Mouse (Mus musculus) CD4-positive, CD25-positive, alpha-beta regulatory T cell, adult 2 months (primary cell): ENCODE data around the gene Muc13.
A peak's percentile ranks its signal among the peaks of the same experiment; 100 is the strongest.

Source experiments
- DNase-seq: peaks from one replicate; pipeline ENCODE4 v3.0.0-alpha.2; 2012; ENCODE audit warnings: low read depth, low spot score

Gene Muc13

DNA sequence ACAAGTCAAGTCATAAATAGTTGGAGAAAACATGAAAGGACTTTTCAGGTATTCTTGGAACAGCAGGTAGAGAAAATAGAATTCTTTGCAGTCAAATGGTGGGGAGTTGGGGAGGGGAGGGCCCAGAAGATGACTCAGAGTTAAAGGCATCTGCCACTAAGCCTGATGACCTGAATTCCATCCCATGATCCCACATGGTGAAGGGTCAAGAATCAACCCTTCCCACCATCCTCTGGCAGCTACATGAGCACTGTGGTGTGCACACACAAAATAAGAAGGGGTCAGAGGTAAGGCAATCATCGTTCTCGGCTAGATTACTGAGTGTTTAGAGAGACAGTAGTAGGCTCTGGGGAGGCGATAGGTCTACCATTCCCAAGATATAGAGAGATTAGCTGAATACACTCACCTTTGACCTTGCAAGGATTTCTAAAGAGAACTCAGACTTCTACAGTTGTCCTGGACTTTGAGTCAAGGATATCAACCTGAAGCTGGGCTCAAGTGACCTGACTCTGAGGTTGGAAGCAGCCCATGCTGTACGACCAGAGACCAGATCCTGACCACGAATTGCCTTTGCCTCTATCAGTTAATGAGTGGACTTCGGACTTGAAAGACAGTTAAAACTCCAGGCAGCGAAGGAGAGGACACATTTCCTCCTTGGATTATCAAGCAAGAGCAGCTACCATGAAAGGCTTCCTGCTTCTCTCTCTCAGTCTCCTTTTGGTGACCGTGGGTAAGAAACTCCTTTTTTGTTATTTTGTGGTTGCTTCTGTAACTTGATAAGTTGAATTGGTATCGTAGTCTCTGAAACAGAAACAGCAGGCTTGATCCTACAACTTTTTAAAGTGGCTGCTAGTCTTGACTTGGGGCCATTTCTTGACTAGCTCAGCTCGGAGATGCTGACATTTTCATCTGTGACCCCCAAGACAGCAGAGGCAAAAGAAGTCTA, at the start of gene Muc13:
Gene Muc13 (plus strand): TSS at position 192 of the 946 bp plus-strand sequence.
- no peak for DNase-seq

- DNase-seq = peak; percentile 80
Observed at GRCm38 (mm10) chr16:33744622-33745419, 49.0 kb upstream of the Muc13 start.

DNA sequence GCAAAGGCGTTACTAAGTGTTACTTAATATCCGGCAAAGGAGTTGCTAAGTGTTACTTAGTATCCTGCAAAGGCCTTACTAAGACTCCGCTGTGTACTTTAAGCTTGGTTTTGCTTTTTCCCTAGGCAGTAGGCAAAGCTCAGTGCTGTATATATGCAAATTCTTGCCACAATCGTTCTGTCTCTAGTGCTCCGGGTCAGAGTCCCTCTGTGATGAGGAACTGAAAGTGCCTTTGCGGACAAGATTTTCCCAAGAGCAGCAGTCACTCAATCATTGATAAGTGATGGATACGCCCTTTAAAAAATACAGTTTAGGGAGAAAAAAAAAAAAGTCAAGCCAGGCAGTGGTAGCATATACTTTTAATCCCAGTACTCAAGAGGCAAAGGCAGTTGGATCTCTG, 48.4 kb upstream of the Muc13 start:
- DNase-seq = no peak

- no peak for DNase-seq
Observed at GRCm38 (mm10) chr16:33746074-33746676, 47.7 kb upstream of the Muc13 start.

DNA sequence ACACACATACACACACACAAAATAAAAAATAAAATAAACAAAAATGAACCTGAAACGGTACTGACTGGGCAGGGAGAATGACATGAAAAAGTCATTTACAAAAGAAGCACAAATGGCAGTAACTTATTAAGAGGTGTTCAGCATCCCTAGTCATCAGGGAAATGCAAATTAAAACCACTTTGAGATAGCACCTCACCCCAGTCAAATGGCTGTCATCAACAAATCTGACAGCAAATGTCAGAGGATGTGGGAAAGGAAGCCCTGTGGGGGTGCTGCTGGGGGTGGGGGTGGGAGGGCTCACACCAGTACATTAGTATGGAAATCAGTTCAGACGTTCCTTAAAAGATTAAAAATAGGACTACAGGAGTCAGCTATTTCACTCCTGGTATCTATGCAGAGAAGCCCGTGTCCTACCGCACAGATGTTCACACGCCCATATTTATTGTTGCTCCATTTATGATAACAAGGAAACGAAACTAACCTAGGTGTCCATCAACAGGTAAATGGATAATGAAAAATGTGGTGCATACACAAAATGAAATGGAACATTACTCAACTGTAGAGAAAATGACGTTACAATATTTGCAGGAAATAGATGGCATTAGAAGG, 46.4 kb upstream of the Muc13 start:
- peak; percentile 74 for DNase-seq

DNA sequence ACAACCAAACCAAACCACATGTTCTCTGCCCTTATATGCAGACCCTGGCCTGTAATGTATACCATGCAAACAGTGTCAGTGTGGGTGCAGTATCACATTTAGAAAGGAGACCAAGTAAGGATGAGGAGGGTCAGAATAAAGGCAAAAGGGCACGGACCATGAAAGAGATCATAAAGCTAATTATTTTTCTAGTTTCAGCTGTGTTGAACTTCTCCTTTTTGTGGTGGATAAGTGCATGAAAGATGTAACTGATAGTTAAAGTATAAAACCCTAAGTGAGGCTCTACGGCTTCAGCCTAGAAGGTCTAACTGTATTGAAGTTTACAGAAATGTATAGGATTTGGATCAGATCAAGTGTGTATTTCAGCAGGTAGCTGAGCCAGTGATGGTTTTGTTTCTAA, 45.8 kb upstream of the Muc13 start:
- no peak for DNase-seq

- peak; percentile 60 for DNase-seq
Observed at GRCm38 (mm10) chr16:33751152-33751551, 42.7 kb upstream of the Muc13 start.

DNA sequence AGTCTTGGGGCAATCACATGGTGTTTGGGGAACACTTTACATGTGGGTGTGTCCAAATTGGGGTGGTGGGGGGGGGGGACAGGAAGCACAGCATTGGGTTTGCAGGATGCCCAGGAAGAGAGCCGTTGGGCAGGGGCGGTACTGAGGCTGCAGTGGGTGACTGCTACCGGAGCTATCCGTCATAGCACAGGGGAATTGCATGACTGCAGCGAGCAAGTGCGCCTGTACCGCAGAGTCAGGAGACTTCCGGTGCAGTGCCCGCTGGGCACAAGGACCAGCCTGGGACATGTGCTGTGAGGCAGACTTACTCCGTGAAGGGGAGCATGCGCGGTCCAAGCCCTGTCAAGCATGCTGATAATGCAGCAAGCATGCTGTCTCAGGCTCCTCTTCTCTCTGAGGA, 42.2 kb upstream of the Muc13 start:
- DNase-seq = peak; percentile 88

DNA sequence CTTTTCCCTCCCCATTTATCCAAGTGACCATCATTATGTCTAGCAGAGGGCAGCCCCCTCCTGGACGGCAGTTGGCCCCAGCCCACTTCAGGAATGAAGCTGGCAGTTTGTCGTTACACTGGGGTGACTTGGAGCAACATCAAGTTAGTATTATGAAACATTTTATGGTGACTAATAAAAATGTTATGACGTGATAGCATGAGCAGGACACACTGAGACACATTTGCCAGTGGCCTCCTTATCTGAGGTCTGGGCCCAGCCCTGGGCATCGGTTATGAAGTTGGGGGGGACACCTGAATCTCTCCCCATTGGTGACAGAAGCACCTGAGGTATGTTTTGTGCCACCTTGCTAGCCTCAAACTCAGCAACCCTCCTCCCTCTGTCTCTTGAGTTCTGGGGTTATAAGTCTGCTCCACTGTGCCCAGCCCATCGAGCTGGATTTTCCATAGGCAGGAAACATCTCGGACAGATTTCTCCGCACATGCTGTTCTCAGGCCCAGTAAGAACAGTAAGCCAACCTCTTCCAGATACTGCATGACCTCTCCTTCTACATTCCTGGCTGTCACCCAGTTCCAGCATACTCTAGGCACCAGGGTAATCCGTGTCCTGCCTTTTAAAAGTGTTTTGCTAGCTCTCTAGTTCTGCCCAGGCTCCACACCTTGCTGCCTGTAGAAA, 40.8 kb upstream of the Muc13 start:
- DNase-seq = no peak

DNA sequence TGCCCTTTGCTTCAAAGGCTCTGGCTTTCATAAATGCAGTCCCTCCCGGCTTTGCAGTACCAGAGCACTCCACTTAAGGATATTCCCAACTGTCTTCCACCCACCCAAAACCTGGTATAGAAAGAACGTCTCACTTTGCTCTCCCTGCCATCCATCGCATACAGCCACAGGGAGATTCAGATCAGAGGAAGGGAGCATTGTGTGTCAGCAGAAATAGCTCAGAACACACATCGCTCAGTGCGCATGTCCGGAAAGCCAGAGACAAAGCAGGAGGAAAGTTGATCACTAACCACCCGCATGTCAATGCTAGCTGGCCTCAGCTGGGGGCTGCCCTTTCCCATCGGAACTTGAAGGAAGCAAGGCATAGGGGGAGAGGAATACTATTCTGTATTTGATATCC, 38.5 kb upstream of the Muc13 start:
- DNase-seq = peak; percentile 65

GRCm38 (mm10) chr16:33755961-33756360, 37.9 kb upstream of the Muc13 start:
- no peak for DNase-seq

- no peak for DNase-seq
Observed at GRCm38 (mm10) chr16:33756396-33756795, 37.4 kb upstream of the Muc13 start.

DNA sequence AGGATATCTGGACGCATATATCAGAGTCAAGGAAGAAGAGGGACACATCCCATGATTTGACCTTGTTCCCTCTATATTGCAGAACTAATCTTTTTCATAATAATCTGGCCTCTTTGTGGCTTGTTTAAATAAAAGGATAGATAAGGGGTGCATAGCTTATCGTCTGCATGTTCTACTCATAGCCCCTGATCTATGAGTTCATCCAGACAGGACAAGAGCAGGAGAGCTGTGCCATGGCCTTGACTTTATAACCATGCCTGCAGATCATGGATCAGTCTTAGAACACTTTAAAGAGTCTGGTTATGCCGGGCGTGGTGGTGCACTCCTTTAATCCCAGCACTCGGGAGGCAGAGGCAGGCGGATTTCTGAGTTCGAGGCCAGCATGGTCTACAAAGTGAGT, 34.6 kb upstream of the Muc13 start:
- DNase-seq = no peak

DNA sequence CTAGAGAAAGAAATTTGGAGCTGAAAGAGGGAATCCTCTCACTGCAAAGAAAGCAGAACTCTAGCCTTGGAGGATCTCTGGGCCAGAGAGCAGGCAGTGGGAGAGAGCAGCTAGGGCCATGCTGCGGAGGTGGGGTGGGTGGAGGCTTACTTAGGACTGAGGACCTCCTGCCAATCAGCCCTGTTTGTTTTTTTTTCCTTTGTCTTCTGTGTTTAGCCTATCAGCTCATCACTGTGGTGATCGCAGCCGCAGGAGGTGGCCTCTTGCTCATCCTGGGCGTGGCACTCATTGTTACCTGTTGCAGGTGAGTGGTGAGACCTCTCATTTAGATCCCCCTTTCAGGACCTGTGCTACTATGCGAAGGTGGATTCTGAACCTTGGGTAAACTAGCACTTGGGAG, 33.3 kb upstream of the Muc13 start:
- no peak for DNase-seq

GRCm38 (mm10) chr16:33760996-33761395, 32.8 kb upstream of the Muc13 start:
- no peak for DNase-seq

- DNase-seq = no peak
Observed at GRCm38 (mm10) chr16:33764501-33765193, 29.2 kb upstream of the Muc13 start.

- no peak for DNase-seq
Observed at GRCm38 (mm10) chr16:33765477-33765876, 28.4 kb upstream of the Muc13 start.

DNA sequence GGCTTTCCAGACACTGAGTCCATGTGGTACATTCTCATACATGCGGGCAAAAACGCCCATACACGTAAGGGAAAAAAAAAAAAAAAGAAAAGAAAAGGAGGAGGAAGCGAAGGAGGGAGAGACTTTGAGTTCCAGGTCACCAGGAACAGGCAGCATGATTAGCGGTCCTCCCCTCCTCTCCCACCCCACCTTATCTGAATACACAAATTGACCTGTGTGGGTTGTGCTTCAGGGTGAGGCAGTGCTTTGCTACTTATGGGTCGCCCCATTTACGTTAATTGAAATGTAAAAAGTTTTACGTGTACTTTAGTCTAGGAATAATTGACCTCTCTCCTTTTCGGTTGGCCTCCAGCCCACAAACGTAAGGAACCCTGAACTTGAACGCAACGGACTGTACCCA, 27.5 kb upstream of the Muc13 start:
- DNase-seq = no peak

DNA sequence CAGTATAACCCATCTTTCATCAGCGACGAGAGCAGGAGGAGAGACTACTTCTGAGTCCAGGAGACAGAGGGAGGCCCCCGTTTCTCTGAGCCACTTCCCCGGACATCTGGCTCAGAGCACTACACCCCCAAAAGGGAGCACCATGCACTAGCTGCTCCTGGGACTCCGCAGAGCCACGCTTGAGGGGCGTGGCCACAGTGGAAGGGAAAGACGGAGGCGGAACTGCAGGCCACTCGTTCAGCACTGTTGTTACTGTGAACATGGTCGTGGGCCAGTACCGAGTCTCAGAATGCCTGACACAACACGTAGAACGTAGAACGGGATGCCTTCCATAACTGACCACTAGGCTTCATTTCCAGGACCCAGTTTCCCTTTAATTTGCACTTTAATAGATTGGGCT, 27.1 kb upstream of the Muc13 start:
- no peak for DNase-seq

DNA sequence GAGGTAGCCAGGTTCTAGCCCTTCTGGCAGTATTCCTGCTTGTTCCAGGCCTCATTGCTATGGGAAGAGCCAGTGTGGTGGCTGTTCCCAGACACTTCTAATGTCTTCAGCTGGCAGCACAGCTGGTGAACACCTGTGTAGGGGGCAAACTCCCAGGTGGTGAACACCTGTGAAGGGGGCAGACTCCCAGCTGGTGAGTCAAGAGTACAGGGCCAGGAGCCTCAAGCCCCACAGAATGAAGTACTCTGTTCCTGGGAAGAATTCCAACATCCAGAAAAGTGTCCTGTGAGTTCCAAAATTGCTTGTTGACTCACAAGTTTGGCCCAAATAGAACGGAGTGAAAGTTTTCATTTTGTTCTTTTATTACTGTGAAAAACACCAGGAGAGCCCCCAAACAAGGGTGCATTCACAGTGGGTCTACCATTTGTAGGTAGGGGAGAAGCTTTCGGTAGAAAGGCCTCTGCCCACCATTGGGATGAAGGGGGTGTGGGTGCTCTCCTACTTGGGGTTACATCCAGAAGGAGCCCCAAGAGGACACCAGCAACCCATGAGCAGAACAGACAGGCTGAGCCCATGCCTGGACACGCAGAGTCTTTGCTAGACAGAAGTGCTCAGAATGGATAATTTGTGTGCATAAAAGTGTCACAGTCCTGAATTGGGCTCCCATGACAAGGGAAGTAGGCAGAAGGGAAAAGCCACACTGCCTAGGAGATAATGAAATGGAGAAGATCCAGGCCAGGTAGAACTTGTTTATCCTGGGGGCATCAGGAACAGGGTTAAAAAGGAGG, 25.2 kb upstream of the Muc13 start:
- no peak for DNase-seq
